Mouse (Mus musculus): Measurements from ENCODE around the gene Gm42417.

- TF ChIP-seq CTCF (IDR thresholded peaks at IDR 0.05; ENCODE audit: insufficient read depth, low read length) (no peak), POLR2A (IDR thresholded peaks at IDR 0.05; ENCODE audit: borderline replicate concordance, extremely low read depth, low read depth, low read length) (no peak)
These were observed 23.2 kb upstream of the Gm42417 start for GRCm38 (mm10) chr1:36562388-36562787.
